Mouse (Mus musculus) E14TG2a.4 (cell line): ENCODE measurements around the gene Aip.

Experiments
- CTCF ChIP-seq: conservative IDR thresholded peaks from 2 replicates; pipeline ENCODE4 v1.5.1; 2014; ENCODE audit warnings: low read length
- POU5F1 ChIP-seq: IDR thresholded peaks from 2 replicates; pipeline ENCODE4 v1.6.1; 2014; ENCODE audit warnings: low read length, borderline replicate concordance

DNA sequence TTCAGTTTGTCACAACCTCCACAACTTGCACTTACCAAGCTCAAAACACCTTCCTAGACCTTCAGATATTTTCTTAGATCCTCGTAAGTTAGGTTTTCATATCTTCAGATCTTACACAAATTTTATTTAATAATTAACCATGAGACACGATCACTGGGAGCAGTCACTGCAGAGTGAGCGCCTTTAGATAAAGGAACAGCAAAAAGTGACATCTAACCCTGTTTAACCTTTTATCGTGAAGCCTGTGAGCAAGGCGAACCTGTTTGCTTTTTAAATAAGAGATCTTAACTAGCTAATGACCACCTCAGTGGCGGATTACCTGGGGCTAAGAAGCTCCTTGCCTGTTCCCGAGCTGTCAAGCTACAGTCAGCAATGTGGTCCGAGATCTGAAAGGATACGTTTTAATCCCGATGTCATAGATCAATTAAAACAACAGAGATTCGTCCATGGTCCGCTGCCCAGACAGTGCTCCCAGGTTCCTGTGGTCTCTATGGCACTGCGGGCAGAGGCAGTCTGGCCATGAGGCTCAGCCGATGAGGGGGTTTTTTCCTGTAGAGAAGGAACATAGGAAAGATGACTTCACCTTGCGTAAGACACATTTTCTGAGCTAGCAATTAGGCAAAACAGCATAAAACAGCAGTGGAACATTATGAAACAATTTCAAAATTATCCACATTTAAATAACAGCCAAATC lies 56.8 kb downstream of the Aip start:
- TF ChIP-seq CTCF = no peak
- TF ChIP-seq POU5F1 = no peak
